Mouse (Mus musculus): ENCODE data around the gene Hhatl.
A peak's percentile ranks its signal among the peaks of the same experiment; 100 is the strongest.

Gene Hhatl

DNA sequence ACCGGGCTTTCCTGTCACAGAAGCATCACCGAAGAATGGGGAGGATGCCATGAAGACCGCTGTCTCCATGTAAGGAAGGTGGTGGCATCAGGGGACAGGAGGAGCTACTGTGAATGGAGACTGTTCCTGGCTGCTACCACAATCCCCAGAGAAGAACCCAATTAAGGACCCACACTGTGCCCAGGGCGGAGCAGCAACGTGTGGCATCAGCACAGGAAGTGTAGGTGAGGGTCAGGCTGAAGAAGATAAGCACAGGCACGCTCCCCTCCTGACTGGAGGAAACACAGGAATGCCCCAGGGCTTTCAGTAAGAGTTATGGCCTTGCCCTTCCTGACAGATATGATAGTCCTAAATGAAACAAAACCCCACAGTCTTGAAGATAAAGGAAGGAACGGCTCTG, 10.4 kb upstream of the Hhatl start:
- no peak for DNase-seq

DNA sequence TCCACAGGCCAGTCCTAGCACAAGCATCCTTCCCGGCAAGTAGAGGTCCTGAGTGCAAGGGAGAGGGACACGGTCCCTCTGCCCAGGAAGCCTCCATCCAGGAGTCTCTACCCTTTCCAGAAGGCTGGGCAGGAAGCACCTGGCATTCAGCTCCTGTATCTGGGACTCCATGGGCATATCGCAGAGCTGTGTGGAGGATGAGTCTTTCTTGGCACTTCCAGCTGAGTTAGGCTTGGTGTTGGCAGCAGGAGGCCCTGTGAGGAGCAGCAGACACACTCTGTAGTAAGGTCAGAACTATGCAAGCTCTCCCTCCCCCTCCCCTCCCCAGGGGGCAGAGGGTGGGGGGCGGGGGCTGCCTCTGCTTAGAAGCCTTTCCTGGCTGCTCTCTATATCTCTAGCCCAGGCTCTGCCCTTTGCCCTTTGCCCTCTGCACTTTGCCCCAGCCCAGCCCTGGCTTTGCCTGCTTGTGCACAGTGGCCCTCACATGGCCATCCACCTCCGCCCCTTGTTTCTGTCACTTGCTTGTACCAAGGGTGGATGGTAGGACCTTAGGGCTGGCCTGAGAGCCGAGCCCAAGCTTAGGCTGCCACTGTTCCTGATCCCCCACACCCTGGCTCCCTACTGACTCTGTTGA, 6.7 kb upstream of the Hhatl start:
- no peak for DNase-seq

DNA sequence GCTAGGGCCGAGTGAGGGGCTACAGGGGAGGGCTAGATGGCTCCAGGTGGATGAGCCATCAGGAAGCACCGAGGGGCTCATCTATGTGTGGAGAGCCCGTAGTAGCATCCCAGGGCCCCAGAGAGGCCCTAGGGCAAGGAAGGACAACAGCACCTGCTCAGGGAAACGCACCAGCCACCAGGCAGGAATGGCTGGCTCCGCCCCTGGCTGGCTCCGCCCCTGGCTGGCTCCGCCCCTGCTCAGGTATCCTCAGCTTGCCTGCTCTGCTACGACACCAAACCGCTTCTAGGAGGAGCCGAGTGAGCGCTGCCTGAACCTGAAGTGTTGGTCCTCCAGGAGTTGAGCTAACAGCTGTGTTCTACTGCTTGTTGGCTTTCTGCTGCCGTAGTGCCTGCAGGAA, 5.4 kb upstream of the Hhatl start:
- DNase-seq = no peak

DNA sequence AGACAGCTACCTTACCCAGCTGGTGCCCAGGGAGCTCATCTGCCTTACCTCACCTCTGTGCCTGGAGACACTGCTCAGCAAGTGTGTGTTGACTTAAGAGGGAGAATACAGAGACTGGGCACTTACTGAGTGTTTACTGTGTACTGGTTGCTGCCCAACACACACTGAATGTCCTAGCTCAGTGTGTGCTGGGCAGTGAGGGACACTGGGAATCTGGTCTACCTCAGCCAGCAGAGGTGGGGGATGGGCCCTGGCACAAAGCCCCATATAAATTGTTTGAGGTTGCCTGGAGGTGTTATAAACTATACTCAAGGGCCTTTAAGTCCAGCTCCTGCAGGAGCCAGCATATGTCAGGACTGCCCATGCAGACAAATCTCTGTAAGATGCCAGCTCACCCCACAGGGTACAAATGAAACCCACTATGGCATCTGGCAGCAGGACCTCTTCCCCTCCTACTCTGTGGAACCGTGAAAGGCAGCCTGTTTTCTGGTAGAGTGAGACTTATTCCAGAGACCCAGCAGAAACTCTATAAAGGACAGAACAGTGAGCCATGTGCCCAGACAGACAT, 2.7 kb upstream of the Hhatl start:
- DNase-seq = no peak

DNA sequence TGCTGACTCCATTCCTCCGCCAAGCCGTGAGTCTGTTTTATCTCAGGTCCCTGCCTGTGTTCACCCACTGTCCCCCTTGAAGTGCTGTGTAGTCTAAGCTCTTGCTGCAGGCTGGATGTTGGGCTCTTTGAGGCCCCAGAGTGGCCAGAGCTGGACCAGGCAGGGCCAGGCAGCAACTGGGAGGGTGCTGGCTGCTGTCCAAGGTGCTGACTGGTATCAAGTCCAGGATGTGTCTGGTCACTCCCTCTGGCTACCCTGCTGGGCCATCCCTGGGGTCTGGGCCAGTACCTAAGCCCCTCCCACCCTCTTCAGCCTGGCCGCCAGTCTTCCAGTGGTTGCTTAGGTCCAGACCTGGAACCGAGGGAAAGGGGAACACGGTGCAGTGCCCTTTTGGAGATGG, 1.1 kb downstream of the Hhatl start:
- DNase-seq = no peak

DNA sequence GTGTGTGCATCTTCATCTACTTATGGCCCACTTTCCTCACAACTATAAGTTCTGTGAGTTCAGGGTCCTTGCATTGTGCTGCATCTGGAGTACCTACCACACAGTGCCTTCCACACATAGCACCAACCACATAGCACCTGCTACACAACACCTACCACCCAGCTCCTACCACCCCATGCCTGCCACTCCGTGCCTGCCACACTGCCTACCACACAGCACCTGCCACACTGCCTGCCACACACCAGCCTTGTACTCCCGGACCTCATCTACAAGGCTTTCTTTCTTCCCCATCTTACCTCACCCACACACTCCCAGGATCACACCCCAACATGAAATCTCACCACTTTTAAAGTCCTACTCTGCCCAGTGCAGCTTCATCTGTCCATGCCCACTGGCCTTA, 5.9 kb downstream of the Hhatl start:
- DNase-seq = no peak

DNA sequence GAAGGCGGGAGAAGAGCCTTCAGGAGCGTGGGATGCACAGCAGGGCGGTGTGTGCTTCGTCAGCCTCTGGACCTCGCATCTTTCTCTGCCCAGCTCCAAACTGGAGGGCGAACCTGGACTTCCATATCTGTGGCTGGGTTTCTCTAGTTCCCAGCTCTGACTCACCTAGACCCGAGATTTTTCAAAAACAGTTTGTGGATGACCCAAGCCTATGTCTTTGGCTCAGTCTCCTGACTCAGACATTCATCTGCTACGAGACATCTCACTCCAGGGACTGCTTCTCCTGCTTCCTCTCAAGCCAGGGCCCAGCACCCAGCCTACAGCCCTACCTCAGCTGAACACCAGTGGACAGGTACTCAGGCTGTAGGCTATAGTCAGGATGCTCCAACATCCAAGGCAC, 7.0 kb downstream of the Hhatl start:
- DNase-seq = no peak

DNA sequence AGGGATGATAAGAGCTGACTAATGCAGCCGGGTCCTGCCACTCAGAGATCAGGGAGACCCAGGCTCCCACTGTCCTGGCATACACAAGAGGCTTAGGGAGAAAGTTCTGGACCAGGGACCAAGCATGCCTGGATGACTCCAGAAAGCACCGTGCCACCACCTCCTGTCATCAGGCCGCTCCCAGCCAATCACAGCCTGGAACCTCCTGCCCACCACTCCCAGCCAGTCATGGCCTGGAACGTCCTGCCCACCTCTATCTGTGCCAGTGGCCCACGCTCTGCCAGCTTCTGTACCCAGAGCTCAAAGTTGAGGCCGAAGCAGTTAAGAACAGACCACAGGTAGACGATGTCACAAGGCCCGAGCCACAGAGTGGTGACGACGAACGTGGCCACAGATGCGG, 7.5 kb downstream of the Hhatl start:
- DNase-seq = no peak

DNA sequence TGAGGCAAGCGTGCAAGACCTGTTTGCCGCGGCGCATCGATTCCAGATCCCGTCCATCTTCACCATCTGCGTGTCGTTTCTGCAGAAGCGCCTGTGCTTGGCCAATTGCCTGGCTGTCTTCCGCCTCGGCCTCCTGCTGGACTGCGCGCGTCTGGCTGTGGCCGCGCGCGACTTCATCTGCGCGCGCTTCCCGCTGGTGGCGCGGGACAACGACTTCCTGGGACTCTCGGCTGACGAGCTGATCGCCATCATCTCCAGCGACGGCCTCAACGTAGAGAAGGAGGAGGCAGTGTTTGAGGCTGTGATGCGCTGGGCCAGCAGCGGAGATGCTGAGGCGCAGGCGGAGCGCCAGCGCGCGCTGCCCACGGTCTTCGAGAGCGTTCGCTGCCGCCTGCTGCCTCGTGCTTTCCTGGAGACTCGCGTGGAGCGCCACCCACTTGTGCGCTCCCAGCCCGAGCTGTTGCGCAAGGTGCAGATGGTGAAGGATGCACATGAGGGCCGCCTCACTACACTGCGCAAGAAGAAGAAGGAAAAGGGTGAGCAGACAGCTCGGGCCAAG, 14.2 kb downstream of the Hhatl start:
- DNase-seq = peak; percentile 87

DNA sequence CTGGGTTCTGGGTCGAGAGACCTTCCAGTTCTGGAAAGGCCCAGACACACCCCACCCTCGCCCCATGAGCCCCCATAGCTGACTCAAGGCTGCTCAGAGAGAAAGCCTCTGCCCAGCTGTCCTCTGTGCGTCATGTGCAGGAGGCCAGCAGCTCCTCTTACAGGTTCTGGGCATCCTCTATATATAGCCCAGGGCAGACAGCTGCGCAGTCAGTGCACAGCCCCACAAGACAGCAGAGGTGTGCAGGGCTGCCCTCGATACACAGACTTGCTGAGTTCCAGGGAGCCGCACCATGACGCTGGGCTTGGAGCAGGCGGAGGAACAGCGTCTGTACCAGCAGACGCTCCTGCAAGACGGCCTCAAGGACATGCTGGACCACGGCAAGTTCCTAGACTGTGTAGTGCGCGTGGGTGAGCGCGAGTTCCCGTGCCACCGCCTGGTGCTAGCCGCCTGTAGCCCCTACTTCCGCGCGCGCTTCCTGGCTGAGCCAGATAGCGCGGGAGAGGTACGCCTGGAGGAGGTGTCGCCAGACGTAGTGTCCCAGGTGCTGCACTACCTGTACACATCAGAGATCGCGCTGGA, 14.7 kb downstream of the Hhatl start, which contains the start of gene Klhl40:
TSS of gene Klhl40 (plus strand) at position 124 of the 582 bp plus-strand sequence.
- peak; percentile 77 for DNase-seq

DNA sequence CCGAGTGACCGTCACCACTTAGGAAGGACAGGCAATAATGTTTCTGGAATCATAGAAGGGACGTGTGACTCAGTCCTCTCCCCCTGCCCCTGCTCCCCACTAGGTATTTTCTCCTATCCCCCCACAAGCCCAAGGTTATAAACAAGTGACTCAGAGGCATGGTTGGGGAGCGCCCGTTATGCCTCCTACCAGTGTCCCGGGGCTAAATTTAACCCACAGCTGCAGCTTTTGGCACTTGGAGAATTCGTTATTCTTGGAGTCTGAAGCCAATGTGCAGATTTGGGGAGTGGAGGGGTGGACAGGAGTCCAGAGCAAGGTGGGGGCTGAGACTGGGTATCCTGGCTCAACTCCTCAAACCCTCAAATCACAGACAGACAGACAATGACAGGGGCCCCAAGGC, 15.8 kb downstream of the Hhatl start:
- DNase-seq = peak; percentile 35

DNA sequence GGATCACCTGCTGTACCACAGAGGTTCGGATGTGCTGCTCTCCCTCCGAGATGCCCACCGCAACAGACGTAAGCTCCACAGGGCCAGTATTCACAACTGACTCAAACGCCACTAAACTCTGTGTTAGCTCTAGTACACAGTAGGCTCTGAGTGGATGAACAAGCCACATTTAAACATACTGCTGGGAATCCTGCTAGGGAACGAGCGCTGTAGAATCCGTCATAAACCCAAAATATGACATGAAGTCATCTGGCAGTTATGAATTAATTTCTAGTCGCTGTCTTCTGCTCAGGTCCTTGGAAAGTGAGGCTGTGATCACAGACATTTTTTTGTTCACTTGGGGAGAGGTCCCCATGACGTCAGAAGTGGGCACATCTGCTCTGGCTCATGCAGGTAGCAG, 16.4 kb downstream of the Hhatl start:
- no peak for DNase-seq

DNA sequence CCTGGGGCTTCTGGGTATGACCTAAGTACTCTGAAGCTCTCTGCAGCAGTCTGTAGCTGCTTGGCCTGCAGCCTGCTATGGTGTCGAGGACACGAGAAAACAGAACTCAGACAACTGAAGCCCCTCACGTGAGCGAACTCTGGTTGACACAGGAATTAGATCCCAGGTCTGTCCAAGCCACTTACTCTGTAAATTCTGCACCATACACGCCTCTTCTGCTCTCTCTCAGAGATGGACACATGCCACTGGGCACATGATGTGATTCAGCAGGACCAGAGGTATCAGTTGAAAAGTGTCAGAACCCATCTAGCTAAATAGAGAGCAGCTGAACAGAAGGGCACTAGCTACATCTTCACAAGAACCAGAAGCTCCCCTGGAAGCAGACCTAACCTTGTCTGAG, 19.9 kb downstream of the Hhatl start:
- DNase-seq = no peak

DNA sequence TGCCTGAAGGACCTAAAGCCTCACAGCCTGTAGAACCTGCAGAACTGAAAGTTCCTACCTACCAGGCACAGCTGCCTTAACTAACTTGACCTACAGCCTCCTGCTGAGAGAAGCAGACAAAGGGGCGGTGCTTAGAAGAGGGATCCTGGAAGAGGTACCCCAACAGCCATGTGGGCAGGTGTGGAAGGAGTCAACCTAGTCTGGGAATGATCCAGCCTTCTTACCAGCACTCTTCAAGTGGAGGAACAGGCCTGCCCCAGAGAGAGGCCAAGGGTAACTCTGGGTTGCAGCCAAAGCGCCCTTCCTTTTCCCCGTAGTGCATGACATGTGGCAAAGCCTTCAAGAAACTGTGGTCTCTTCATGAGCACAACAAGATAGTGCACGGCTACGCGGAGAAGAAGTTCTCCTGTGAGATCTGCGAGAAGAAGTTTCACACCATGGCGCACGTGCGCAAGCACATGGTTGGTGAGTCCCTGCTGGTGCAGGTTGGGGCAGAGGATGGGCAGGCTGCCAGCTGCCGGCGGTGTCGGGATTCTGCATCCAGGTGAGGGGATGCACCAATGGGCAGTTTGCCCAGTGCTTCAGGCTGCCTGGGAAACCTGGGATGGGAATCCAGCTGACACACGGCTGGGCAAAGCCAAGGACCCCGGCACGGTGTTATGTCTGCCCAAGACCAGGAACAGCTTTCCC, 27.0 kb downstream of the Hhatl start:
- DNase-seq = no peak

DNA sequence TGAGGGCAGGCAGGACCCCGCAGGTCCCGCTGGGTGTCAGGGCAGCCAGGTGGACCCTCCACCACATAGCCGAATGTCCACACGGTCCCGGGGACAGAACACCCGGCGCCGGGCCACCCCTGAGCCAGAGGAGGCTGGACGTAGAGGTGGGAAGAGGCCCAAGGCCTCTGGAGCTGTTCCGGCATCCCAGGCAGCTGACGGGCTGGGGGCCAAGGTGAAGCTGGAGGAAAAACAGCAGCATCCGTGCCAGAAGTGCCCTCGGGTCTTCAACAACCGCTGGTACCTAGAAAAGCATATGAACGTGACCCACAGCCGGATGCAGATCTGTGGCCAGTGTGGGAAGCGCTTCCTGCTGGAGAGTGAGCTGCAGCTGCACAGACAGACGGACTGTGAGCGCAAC, 28.6 kb downstream of the Hhatl start:
- peak; percentile 30 for DNase-seq

DNA sequence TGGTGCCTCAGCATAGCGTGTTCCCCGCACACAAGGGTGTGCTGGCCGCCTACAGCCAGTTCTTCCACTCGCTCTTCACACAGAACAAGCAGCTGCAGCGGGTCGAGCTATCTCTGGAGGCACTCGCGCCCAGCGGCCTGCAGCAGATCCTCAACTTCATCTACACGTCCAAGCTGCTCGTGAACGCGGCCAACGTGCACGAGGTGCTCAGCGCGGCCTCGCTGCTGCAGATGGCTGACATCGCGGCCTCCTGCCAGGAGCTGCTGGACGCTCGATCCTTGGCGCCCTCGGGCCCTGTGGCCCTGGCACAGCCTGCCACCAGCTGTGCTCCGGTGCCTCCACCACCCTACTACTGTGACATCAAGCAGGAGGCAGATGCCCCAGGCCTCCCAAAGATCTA, 29.5 kb downstream of the Hhatl start:
- DNase-seq = peak; percentile 5

DNA sequence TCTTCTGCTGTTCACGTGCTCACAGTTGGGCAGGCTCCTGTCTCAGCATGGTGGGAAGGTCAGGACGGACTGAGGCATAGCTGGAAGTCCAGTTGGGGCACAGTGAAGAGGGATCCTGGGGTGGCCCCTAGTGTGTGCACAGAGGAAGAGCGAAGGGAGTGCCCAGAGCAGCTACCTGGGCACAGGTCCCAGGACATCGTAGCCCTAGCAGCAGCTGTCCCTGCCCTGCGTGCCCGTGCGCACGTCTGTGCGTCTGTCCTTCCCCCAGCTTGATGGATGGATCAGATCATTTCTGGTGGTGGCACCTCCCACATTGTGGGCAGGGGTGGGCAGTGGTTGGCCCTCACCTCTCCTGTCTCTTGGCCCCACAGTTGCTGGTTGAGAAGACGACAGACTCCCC, 30.1 kb downstream of the Hhatl start:
- DNase-seq = no peak

DNA sequence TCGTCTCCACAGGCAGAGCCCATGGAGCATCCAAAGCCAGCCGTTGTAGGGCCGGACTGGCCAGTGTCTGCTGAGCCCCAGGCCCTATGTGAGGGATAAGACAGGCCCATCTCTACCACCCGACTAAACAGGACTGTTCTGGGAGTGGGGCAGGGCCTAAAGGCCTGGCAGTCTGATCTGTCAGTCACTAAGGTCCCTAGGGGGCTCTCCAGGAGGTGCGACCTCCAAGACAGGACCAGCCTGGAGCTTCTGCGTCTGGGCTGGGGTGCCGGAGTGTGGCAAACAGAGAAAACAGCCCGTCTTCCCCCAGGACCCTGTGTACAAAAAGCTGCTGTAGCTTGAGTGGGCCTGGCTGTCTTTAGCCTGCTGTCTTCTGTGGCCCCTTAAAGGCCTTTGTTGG, 30.5 kb downstream of the Hhatl start:
- no peak for DNase-seq

DNA sequence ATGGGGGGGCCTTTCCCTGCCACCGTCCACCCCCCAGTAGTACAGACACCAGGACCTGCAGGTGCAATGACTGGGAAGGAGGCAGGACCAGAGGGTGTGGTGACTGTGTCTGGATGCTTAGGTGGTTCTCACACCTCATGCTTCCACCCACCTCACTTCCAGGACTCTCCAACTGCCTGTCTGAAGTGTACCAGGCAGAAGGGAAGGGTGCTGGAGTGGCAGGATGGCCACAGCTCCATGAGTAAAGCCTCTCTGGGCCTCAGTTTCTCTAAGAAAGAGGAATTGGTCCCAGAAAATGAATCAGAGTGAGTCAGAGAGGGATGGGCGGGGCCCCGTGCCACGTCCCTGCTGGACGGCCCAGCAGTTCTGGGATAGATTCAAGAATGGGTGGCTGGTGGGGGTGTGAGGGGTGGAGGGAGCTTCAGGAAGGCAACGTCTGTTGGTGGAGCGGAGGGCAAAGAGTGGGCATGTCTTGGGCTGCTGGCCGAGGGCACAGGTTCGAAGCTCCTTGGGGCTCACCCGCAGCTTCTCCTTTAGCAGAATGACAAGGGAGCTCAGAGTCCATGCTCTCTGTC, 31.1 kb downstream of the Hhatl start:
- DNase-seq = no peak

DNA sequence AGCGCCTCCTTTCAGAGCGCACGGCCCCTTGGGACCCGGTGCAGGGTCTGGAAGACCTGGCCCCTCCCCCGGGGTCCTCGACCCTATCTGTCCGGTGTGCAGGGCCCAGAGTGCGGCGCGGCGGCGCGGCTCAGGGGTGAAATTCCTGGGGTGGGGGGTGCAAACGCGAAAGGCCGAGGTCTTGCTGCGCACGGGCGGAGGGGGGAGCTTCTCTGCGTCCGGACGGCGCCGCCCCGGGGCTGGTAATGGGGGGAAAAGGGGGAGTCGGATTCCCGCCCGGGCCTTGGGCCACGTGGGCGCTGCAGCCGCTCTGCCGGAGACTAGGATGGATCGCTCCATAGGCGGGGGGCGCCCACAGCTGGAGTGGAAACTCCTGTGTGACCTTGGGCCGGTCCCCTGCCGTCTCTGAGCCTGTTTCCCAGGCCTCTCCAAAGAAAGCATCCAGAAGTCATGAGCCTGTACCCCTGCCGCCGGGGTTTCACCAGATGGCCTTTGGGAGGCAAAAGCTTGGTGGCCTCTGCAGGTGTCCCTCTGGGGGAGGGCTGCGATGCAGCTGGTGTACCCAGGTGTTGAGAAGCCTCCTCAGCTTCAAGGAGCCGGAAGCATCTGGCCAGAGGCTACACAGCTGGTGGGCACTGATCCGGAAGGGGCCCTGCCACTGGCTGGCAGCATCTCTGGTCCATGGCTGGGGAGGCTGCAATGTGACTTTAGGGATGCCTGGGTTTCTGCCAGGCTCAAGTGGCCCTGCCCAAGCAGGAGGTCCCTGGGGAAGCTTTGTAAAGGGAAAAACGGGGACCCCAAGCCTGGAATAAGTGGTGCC, 31.8 kb downstream of the Hhatl start:
- peak; percentile 58 for DNase-seq

DNA sequence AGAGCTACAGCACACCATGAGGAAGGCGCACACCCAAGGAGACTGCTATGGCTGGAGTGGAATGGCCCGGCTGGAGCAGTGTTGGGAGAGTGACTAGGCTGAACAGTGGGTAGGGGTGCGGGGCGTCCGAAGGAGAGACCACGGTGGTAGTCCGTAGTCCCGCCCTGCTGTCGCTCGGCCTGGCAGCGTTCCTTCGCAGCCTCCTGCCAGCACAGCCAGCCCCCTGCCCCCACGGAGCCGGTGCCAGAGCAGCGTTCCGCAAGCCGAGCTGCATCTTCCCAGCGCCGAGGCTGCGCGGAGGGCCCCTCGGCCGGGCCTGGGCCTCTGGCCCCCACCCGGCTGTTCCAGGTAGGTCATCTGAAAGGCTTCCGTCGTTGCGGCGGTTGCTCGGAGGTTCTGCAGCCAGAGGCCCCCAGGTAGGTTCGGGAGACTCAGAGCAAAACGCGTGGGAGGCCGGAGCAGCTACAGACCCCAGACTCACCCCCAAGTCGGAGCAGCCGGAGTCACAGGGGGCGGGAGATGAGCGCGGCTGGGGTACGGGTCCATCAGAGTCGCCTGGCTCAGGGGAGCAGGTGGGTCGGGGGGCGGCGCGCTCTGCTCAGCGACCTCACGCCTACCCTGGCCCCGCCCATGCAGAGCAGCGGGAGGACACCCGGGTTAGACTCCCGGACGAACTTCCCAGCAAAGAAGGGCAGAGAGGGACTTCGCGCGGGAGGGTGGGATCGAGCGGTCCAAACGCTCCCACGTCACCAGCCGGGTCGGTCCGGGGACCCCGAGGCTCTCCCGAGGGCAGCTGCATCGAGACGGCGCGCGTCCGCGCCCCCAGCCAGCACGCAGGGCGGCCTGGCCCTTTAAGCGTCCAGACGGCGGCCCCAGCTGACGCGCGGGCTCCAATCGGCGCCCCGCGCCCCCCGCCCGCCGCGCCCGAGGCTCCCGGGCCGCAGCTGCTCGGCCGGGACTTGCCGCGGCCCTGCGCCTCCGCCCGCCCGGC, 32.9 kb downstream of the Hhatl start, which contains the start of gene Zfp651:
TSS of gene Zfp651 (plus strand) at position 240 of the 991 bp plus-strand sequence.
- DNase-seq = peak; percentile 82

Data from right cerebral cortex, postnatal 25 days (tissue).